Mouse (Mus musculus) bone marrow, adult 2 months (tissue): ENCODE measurements around the gene Swap70. TPM values are rescaled to one million over a fixed set of nuclear protein-coding genes. Genes with fewer than 3 reads are reported as not detected.

ENCODE experiments used
- H3K27ac ChIP-seq: fragments of 200-500 bp; 2 replicates; pipeline ENCODE4 v1.5.1; 2012; ENCODE audit warnings: low read depth, mild to moderate bottlenecking, control low read depth, inconsistent platforms, low read length; ENCODE audit not compliant: control insufficient read depth, poor library complexity, insufficient read depth
- H3K4me1 ChIP-seq: fragments of 200-500 bp; 2 replicates; pipeline ENCODE4 v1.6.1; 2011; ENCODE audit warnings: low read length; ENCODE audit not compliant: control insufficient read depth, insufficient read depth
- H3K4me3 ChIP-seq: fragments of 200-500 bp; replicated peaks from 2 replicates; pipeline ENCODE3; 2011; ENCODE audit warnings: mild to moderate bottlenecking, low read depth, low read length, control low read depth; ENCODE audit not compliant: control insufficient read depth
- CTCF ChIP-seq: fragments of 200-500 bp; IDR thresholded peaks from 2 replicates; pipeline ENCODE4 v1.5.1; 2011; ENCODE audit warnings: low read length, control low read depth; ENCODE audit not compliant: control insufficient read depth, insufficient read depth
- POLR2A ChIP-seq: fragments of 200-500 bp; IDR thresholded peaks from 2 replicates; pipeline ENCODE4 v1.6.1; 2011; ENCODE audit warnings: low read depth, mild to moderate bottlenecking, control low read depth, low read length, borderline replicate concordance; ENCODE audit not compliant: control insufficient read depth
- WGBS: fragments of 180-500 bp; shearing (Covaris S2); methylation state at CpG from one replicate; pipeline ENCODE4 v1.1.7; 2018; 5-methylcytosine and 5-hydroxymethylcytosine counted together
- polyA plus RNA-seq: library from polyadenylated mRNA; stranded (reverse); fragments of >200 nt; gene quantifications from 2 replicates; pipeline ENCODE4 v1.2.4, GENCODE M21; 2011; ENCODE audit warnings: low replicate concordance; ENCODE audit not compliant: missing spikeins, insufficient read depth, insufficient read length

The Swap70 gene
- polyA plus RNA-seq, 1 experiment, result 23.1 TPM

DNA sequence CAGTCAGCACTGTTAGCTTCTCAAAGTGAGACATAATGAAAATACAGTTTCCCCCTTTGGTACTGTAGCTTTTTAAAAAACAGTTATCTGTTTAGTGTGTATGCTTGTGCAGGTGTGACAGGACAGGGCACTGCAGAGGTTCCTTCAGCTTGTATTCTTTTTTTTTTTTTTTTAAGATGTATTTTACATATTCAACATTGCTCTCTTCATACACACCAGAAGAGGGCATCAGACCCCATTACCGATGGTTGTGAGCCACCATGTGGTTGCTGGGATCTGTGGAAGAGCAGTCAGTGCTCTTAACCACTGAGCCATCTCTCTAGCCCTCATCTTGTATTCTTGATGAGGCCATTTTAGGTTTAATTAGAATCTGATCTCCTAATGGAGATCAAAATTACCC is 103.3 kb downstream of the Swap70 start:
- Histone ChIP-seq H3K27ac (no peak overlapping the region), H3K4me3 (no peak overlapping the region), H3K4me1 (no peaks in the 10 kb centered on the region; the same call in 1 of the 2 replicates)
- WGBS, result 79% methylated on average over 1 of the region's 1 CpGs
- no peak for TF ChIP-seq CTCF
- TF ChIP-seq POLR2A, result no peak

DNA sequence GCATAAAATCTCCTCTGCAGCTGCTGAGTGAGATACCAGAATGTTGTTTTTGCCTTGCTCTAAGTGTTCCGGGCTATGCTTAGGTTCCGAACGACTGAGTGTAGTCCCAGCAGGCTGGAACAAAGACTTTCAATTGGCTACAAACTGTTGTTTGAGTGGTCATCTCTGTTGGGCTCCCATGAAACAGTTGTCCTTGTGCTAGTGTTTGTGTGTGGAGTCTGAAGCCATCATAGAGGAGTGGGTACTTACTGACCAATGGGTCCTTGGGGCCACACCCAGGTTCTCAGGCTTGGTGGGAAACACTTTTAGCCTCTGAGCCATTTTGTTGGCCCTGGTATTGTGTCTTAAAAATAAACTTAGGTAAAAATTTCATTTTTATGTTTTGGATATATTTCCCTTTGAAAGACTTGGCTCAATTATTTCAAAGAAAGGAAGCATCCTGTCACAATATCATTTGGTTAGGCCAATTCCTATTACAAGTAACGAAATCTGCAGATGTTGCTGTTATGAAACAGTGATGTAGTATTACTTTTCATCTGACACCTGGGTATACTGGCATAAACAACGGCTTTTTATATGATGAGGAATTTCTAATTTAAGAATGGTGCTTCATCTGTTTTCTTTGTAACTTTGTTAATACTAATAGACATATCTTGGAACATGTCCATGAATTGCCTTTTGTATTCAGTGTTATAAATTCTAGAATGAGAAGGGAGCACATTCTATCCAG is 104.0 kb downstream of the Swap70 start:
- no peak for TF ChIP-seq CTCF
- TF ChIP-seq POLR2A, result no peak
- H3K4me1 ChIP-seq, result no peaks in the 10 kb centered on the region; the same call in 1 of the 2 replicates
- H3K4me3 ChIP-seq, result no peak overlapping the region
- WGBS, result 71% methylated on average over 5 of the region's 5 CpGs
- no peak overlapping the region for H3K27ac ChIP-seq

Other genes starting within 250 kb of the Swap70 start
- 12.1 and 18.8 TPM in 2 replicates for gene Tmem41b, start 234.8 kb upstream of the Swap70 start, polyA plus RNA-seq
- 49.4 and 54.4 TPM in 2 replicates for gene Ipo7, start 203.4 kb upstream of the Swap70 start, polyA plus RNA-seq
- gene Zfp143, start 160.5 kb upstream of the Swap70 start, polyA plus RNA-seq, result 9.2 and 11.1 TPM in 2 replicates
- gene Wee1, start 99.7 kb upstream of the Swap70 start, polyA plus RNA-seq, result 8.6 and 13.6 TPM in 2 replicates